Mouse (Mus musculus) lung, adult 2 months (tissue): Measurements from ENCODE around the gene Msmb.

ENCODE experiments used
- CTCF ChIP-seq: fragments of 200-500 bp; IDR thresholded peaks from 2 replicates; pipeline ENCODE4 v1.5.1; 2011; ENCODE audit warnings: mild to moderate bottlenecking, low read length, control low read depth; ENCODE audit not compliant: insufficient read depth
- POLR2A ChIP-seq: fragments of 200-500 bp; IDR thresholded peaks from 2 replicates; pipeline ENCODE4 v1.6.1; 2011; ENCODE audit warnings: low read depth, mild to moderate bottlenecking, control low read depth, low read length, borderline replicate concordance; ENCODE audit errors: extremely low read depth

DNA sequence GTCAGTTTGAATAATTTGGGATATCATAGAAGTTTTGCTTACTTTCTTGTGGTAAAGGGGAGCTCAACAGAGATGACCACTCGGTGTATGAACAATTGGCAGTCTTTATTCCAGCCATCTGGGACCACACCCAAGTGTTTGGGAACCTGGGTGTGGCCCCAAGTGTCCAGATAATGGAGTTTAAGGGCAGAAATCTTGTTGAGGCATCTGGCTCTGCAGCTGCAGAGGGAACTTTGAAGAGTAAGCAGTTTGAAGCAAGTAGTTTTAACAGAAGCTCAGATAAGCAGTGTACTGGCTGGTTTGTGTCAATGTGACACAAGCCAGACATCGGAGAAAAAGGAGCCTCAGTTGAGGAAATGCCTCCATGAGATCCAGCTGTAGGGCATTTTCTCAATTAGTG lies 7.5 kb upstream of the Msmb start:
- TF ChIP-seq CTCF (no peak), POLR2A (no peak)
